Mouse (Mus musculus) CH12.LX (cell line): ENCODE measurements around the gene Nck2.

Experiments used
- ETS1 ChIP-seq: conservative IDR thresholded peaks from 2 replicates; pipeline ENCODE4 v1.6.1; 2012; ENCODE audit warnings: low read depth, mild to moderate bottlenecking, inconsistent platforms, low read length, improper control_type of control experiment, moderate library complexity
- MAFK ChIP-seq: IDR thresholded peaks from 2 replicates; pipeline ENCODE4 v1.6.1; 2011; ENCODE audit warnings: low read length, improper control_type of control experiment; ENCODE audit not compliant: insufficient replicate concordance
- MAZ ChIP-seq: IDR thresholded peaks from 2 replicates; pipeline ENCODE4 v1.6.1; 2012; ENCODE audit warnings: low read depth, mild to moderate bottlenecking, inconsistent platforms, low read length, improper control_type of control experiment, moderate library complexity
- POLR2A ChIP-seq: IDR thresholded peaks from 2 replicates; pipeline ENCODE4 v1.6.1; 2011; ENCODE audit warnings: low read depth, mild to moderate bottlenecking, improper control_type of control experiment, low read length
- RCOR1 ChIP-seq: conservative IDR thresholded peaks from 2 replicates; pipeline ENCODE4 v1.6.1; 2012; ENCODE audit warnings: low read depth, mild to moderate bottlenecking, inconsistent platforms, low read length, improper control_type of control experiment
- TCF12 ChIP-seq: IDR thresholded peaks from 2 replicates; pipeline ENCODE4 v1.6.1; 2014; ENCODE audit warnings: low read depth, mild to moderate bottlenecking, inconsistent platforms, low read length, improper control_type of control experiment

DNA sequence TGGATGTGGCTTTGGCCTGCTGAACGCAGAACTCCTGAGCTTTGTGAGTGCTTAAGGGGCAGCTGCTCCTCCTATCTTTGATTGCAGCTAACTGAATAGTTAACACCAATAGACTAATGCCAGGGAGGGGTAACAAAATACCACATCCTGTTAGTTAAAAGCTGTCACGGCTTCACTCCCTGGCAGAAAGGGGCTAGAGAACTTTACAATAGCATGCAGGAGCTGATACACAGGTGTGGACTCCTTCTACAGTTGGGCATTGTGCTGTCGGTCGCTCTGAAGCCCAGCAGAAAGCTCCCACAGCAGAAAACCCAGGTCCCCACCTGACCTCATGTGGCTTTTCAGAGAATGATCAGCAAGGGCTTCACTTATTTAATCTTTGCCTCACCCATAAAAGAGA, 98.0 kb downstream of the Nck2 start:
- TF ChIP-seq TCF12 (no peak), ETS1 (no peak), MAFK (no peak), POLR2A (no peak), RCOR1 (no peak), MAZ (no peak)
